ENCODE assay signal across 17 mouse cellular contexts in genomic region chr7:67369645-67370044, GRCm38 (mm10). TPM values are rescaled to one million over a fixed set of nuclear protein-coding genes. Genes with fewer than 3 reads are reported as not detected.
DNase-seq lines count a peak whose midpoint lies in the region; ATAC-seq and TF ChIP-seq lines count a peak whose summit lies in the region.
"Had no signal": no experiment of that assay in that cellular context is flagged by ENCODE, and none has a peak within 500 bp of the region (broad histone marks: within the 10 kb centered on the region; RNA-seq: fewer than 3 reads in every experiment).

No protein-coding gene starts in this region.

- peaks cover 22% of the 10 kb centered on the region for H3K4me1 ChIP-seq in heart, adult 2 months (ENCODE audit: control insufficient read depth, insufficient read depth, low read length)
- peaks cover 40% of the 10 kb centered on the region for H3K4me1 ChIP-seq in heart, postnatal 0 days (ENCODE audit: control insufficient read depth, insufficient read depth)
- H3K4me1 ChIP-seq in midbrain, embryonic 16.5 days (ENCODE audit: control insufficient read depth, insufficient read depth, low read length), result peaks cover 22% of the 10 kb centered on the region
- peaks cover 25% of the 10 kb centered on the region for H3K4me1 ChIP-seq in midbrain, embryonic 10.5 days

- DNase-seq in heart, adult 2 months, result no peak
- DNase-seq in heart, adult 8-10 months (ENCODE audit: low spot score), result no peak
- peak; percentile 25 for DNase-seq in heart, postnatal 0 days (ENCODE audit: low spot score)
- DNase-seq in heart, postnatal 36 days, result no peak
- DNase-seq in midbrain, embryonic 10.5 days (ENCODE audit: low spot score), result no peak
- no peak for DNase-seq in gastrocnemius, postnatal 4 days (ENCODE audit: low spot score in 2 of 2)
- DNase-seq: cerebellum, adult 9-10 months; kidney, adult 9 months; kidney, postnatal 25 days; left cerebral cortex, postnatal 4 days; liver; thymus, postnatal 25 days had no signal

- no peak for TF ChIP-seq CTCF in heart, adult 2 months (IDR thresholded peaks at IDR 0.05)
- no peak for TF ChIP-seq CTCF in heart, postnatal 0 days (IDR thresholded peaks at IDR 0.05; ENCODE audit: low read depth)

- ATAC-seq in heart, postnatal 0 days (ENCODE audit: insufficient read depth, low read depth), result no peak
- no peak for ATAC-seq in midbrain, embryonic 16.5 days
- ATAC-seq: forebrain, embryonic 16.5 days had no signal

- H3K79me2 ChIP-seq in heart, adult 2 months (replicated peaks; ENCODE audit: control insufficient read depth, insufficient read depth, low read length), result peaks cover 10% of the 10 kb centered on the region
- peaks cover 76% of the 10 kb centered on the region for H3K79me2 ChIP-seq in myocyte (ENCODE audit: control insufficient read depth, insufficient read depth)

- no peaks in the 10 kb centered on the region for H3K27me3 ChIP-seq in heart, adult 2 months (ENCODE audit: control insufficient read depth, insufficient read depth, low read length)
- H3K27me3 ChIP-seq in heart, postnatal 0 days (ENCODE audit: control insufficient read depth, insufficient read depth, low read length), result no peaks in the 10 kb centered on the region
- H3K27me3 ChIP-seq in midbrain, embryonic 16.5 days (ENCODE audit: control insufficient read depth, insufficient read depth, low read depth, low read length), result no peaks in the 10 kb centered on the region
- peaks cover 6% of the 10 kb centered on the region; the same call in 1 of the 2 replicates for H3K27me3 ChIP-seq in midbrain, embryonic 10.5 days (ENCODE audit: low read depth, poor library complexity, severe bottlenecking)
- H3K27me3 ChIP-seq in myocyte (ENCODE audit: control insufficient read depth, insufficient read depth, insufficient read length), result no peaks in the 10 kb centered on the region
- H3K27me3 ChIP-seq: embryonic facial prominence, embryonic 13.5 days had no signal

- H3K9ac ChIP-seq in heart, adult 2 months (ENCODE audit: low read depth, low read length), result peak overlapping the region; percentile 50; the same call in 1 of the 2 replicates
- no peak overlapping the region; the same call in 1 of the 2 replicates for H3K9ac ChIP-seq in heart, postnatal 0 days (replicated peaks; ENCODE audit: low read depth, low read length)
- no peak overlapping the region for H3K9ac ChIP-seq in midbrain, embryonic 16.5 days (ENCODE audit: low read depth, low read length)
- H3K9ac ChIP-seq: embryonic facial prominence, embryonic 13.5 days; hindbrain, embryonic 14.5 days had no signal

- intact Hi-C loops in heart, adult 2 months (cut with DNase I), result loop anchor here (5.0 kb wide), 7 partner anchors 37 to 253 kb away; partner anchors contain the start of gene Lysmd4
- intact Hi-C loops in heart, postnatal 36 days (cut with DNase I), result loop anchor here (5.0 kb wide), 2 partner anchors 52 to 127 kb away; no protein-coding TSS in a partner anchor

- 14% methylated on average over 4 of the region's 4 CpGs for WGBS in heart, adult 2 months
- 12% methylated on average over 4 of the region's 4 CpGs for WGBS in heart, postnatal 0 days
- 63% methylated on average over 4 of the region's 4 CpGs for WGBS in midbrain, embryonic 16.5 days
- 88% methylated on average over 4 of the region's 4 CpGs for WGBS in midbrain, embryonic 10.5 days

- H3K4me3 ChIP-seq in heart, adult 2 months, result peak overlapping the region; percentile 5; the same call in 1 of the 2 replicates
- H3K4me3 ChIP-seq in heart, postnatal 0 days (ENCODE audit: low read depth, low read length), result peak overlapping the region; percentile 21; the same call in 1 of the 2 replicates
- H3K4me3 ChIP-seq in midbrain, embryonic 16.5 days (ENCODE audit: low read depth, low read length), result no peak overlapping the region
- H3K4me3 ChIP-seq in midbrain, embryonic 10.5 days, result no peak overlapping the region
- peak overlapping the region; percentile 57 for H3K4me3 ChIP-seq in myocyte
- H3K4me3 ChIP-seq: embryonic facial prominence, embryonic 13.5 days had no signal

- no peak overlapping the region; the same call in 1 of the 2 replicates for H3K27ac ChIP-seq in heart, adult 2 months
- peak overlapping the region; percentile 15; the same call in 1 of the 2 replicates for H3K27ac ChIP-seq in heart, postnatal 0 days (ENCODE audit: low read depth)
- H3K27ac ChIP-seq in midbrain, embryonic 16.5 days (ENCODE audit: low read length), result no peak overlapping the region
- H3K27ac ChIP-seq in midbrain, embryonic 10.5 days (replicated peaks), result no peak overlapping the region
- H3K27ac ChIP-seq: embryonic facial prominence, embryonic 13.5 days; hindbrain, embryonic 14.5 days had no signal

- peaks cover 22% of the 10 kb centered on the region for H3K36me3 ChIP-seq in heart, adult 2 months (ENCODE audit: control insufficient read depth, insufficient read depth, low read length)
- no peaks in the 10 kb centered on the region for H3K36me3 ChIP-seq in heart, postnatal 0 days (replicated peaks; ENCODE audit: control insufficient read depth, insufficient read depth, low read length)
- no peaks in the 10 kb centered on the region for H3K36me3 ChIP-seq in midbrain, embryonic 16.5 days (ENCODE audit: control insufficient read depth, insufficient read depth, low read length)
- H3K36me3 ChIP-seq in midbrain, embryonic 10.5 days, result no peaks in the 10 kb centered on the region
- peaks cover 10% of the 10 kb centered on the region for H3K36me3 ChIP-seq in myocyte (ENCODE audit: control insufficient read depth, insufficient read depth)

- TF ChIP-seq POLR2A in heart, adult 2 months (IDR thresholded peaks at IDR 0.05; ENCODE audit: insufficient read depth, low read depth, low read length), result no peak
- TF ChIP-seq POLR2A in myocyte (IDR thresholded peaks at IDR 0.05; ENCODE audit: insufficient read length, low read depth), result no peak

- no peaks in the 10 kb centered on the region for H3K9me3 ChIP-seq in heart, postnatal 0 days (replicated peaks; ENCODE audit: control insufficient read depth, low read length)
- H3K9me3 ChIP-seq in midbrain, embryonic 16.5 days (replicated peaks; ENCODE audit: control insufficient read depth, low read length, poor library complexity, severe bottlenecking), result no peaks in the 10 kb centered on the region
- no peaks in the 10 kb centered on the region; the same call in 1 of the 2 replicates for H3K9me3 ChIP-seq in midbrain, embryonic 10.5 days (replicated peaks)
- H3K9me3 ChIP-seq: embryonic facial prominence, embryonic 13.5 days had no signal

- no peak overlapping the region for H3ac ChIP-seq in myocyte (ENCODE audit: control insufficient read depth, insufficient read length)

- H3K4me2 ChIP-seq in heart, postnatal 0 days (ENCODE audit: low read depth, low read length), result peak overlapping the region; percentile 46
- 0 out of 2 replicates have a peak overlapping the region, but pooled peaks have one; percentile 19 for H3K4me2 ChIP-seq in midbrain, embryonic 16.5 days (ENCODE audit: low read length)
- H3K4me2 ChIP-seq in myocyte (ENCODE audit: low read depth), result peak overlapping the region; percentile 76
- H3K4me2 ChIP-seq: embryonic facial prominence, embryonic 13.5 days; hindbrain, embryonic 14.5 days had no signal

- TF ChIP-seq EP300 in heart, adult 2 months (IDR thresholded peaks at IDR 0.05; ENCODE audit: insufficient read depth, low read depth, low read length), result no peak
- TF ChIP-seq EP300 in heart, postnatal 0 days (IDR thresholded peaks at IDR 0.05; ENCODE audit: low read depth), result no peak

TF ChIP-seq in myocyte, 11 proteins besides CTCF, POLR2A, EP300 and RAD21:
- peak; percentile 24 for TF ChIP-seq POLR2AphosphoS2 (IDR thresholded peaks at IDR 0.05; ENCODE audit: insufficient read length, low read depth)
- no peak for TF ChIP-seq TCF12 (IDR thresholded peaks at IDR 0.05; ENCODE audit: insufficient read depth, poor library complexity, severe bottlenecking)
TF ChIP-seq in myocyte: peak in this region for 1.

RNA-seq across cellular contexts. Expression of gene Mef2a, which starts 3.0 kb away (rescaled TPM):
- 100 to 1,000 TPM; 134 to 141 TPM for total RNA-seq in heart, adult 2 months (2021)
- 73.4 and 107 TPM in 2 replicates for polyA plus RNA-seq in heart, adult 2 months (2012; rRNA removed)
- total RNA-seq in heart, adult 8-10 months (2022), result 100 to 1,000 TPM; 134 to 141 (median 140) TPM
- 158 and 165 TPM in 2 replicates for total RNA-seq in heart, postnatal 0 days (2014; rRNA removed; ENCODE audit: low replicate concordance)
- 96.9 and 112 TPM in 2 replicates for polyA plus RNA-seq in heart, postnatal 0 days (2015; fragmentation: Nextera tagmentation; extraction: Ambion mirVana)
- total RNA-seq in heart, postnatal 36 days (2021), result 100 to 1,000 TPM; 126 to 142 TPM
- polyA plus RNA-seq in midbrain, embryonic 16.5 days (2015; fragmentation: Nextera tagmentation; extraction: Ambion mirVana), result 43.2 and 43.7 TPM in 2 replicates
- polyA plus RNA-seq in midbrain, embryonic 10.5 days (2016; fragmentation: Nextera tagmentation; extraction: Ambion mirVana), result 20.3 and 24.3 TPM in 2 replicates
- 64.5 TPM for polyA plus RNA-seq in myocyte (2012; fragmentation: generic; extraction: Trizol)
- total RNA-seq in gastrocnemius, postnatal 4 days (2021), result 100 to 1,000 TPM; 104 to 116 TPM

Comparison
In these comparisons a context has a peak if more than half of its experiments do, and no peak if none do; other contexts are left out.
1. H3K4me3 ChIP-seq: peak in heart, adult 2 months (single experiment), heart, postnatal 0 days (single experiment) and myocyte (single experiment); none in midbrain, embryonic 16.5 days (single experiment) and midbrain, embryonic 10.5 days (single experiment).
2. H3K4me2 ChIP-seq: peak in every context shown above with its lines; median percentile 76 in myocyte; 46 in heart, postnatal 0 days; 19 in midbrain, embryonic 16.5 days.